Mouse (Mus musculus) lung, adult 18-20 months (tissue): ENCODE results near the gene Erp44.
A peak's percentile ranks its signal among the peaks of the same experiment; 100 is the strongest.

Experiments
- DNase-seq, 2 experiments: peaks; one replicate each; pipeline ENCODE4 v3.0.0; 2022; ENCODE audit warnings: mixed read lengths in 2 of 2

The Erp44 gene

DNA sequence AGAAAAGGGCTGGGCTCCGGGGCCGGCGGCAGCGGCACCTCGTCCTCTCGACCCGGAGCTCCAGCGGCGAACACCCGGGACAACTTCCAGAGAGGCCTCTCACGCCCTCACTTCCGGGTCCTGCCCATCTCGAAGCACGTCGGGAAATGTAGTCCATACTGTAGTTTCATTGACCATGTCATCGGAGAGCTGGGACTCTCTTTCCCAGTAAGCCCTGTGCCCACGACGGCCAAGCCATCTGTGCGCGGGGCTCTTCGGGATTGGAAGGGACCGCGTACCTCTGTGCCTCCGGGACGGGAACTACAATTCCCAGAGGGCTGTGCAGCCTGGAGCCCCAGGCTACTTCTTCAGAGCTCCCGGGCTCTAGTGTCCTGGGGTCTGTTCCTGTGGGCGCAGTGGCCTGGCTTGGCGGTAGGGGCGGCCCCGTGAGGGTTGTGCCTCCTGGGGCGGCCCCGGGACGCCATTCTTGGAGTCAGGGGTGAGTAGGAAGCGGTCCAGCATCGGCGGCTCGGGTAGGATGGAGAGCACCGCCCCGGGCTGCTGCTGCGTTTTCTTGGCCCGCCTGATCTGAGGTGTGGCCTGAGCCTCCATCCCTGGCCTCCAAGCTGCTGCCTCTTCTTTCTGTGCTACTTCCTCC, at the start of gene Erp44, which contains the start of gene Invs:
Gene Erp44 (minus strand): TSS at position 61 of the 637 bp plus-strand sequence.
Gene Invs (plus strand): TSS at position 263 of the 637 bp plus-strand sequence.
- DNase-seq = peak; percentile 97 to 98

DNA sequence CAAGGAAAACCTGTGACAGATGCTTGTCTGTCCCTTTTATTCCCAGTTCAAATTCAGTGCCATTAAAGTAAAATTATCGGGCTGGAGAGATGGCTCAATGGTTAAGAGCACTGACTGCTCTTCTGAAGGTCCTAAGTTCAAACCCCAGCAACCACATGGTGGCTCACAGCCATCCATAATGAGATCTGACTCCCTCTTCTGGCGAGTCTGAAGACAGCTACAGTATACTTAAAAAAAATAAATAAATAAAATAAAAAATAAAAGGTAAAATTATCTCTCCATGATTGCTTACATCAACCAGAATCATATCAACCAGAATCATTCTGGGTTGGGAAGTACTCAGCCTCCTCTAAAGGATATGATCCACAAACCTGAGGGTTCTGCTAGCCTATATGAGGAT, 48.7 kb upstream of the Erp44 start:
- no peak for DNase-seq

DNA sequence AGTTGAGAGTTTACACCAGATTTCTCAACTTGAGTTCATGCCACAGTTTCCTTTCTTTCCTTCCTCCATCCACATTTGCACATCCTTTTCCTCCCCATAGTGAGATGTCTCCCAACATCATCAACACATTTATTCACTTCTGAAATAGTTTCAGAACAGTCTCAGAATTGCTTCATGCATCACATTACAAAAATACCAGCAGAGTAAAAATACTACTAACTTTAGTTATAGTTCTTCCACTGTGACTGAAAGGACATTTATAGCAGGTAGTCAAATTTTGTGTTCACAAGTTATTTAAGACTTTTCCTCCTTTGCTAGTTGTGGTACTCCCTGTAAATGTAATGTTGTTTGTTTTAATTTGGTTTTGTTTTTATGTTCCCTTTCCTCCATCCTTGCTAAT, 47.8 kb upstream of the Erp44 start:
- no peak for DNase-seq

DNA sequence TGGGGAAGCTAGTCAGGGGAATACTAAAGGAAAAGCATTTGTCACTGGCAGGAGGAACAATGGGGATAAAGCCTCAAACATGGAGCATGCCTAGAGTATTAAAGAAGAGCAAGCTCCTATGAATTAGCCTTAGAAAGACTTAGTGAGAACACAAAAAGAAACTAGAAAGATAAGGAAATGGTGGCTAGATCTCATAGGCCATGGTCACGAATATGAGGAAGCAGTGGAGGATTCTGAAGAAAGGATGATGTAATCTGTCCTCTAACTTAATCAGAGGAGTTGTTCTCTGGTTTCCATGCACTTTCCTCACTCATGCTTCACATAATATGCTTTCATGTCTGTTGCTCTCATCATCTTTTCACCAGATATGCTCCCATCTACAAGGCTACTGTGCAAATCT, 42.7 kb upstream of the Erp44 start:
- no peak for DNase-seq

DNA sequence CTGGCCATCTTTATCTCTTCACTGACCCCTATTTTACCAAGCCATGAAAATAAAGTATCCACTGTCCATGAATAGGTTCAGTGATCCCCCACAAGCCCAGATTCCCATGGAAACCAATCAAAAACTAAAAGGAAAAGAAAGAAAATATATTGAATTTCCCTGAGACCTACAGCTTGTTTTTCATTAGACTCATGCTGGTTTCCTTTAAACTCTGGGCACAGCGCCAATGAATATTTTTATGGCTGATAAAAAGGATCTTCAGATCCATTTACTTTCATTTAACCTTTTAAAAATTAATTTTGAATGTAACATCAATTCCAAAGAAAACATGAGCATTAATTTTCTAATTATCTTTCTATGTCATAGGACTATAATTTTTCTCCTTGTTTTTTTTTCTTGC, 41.9 kb upstream of the Erp44 start:
- DNase-seq = no peak

DNA sequence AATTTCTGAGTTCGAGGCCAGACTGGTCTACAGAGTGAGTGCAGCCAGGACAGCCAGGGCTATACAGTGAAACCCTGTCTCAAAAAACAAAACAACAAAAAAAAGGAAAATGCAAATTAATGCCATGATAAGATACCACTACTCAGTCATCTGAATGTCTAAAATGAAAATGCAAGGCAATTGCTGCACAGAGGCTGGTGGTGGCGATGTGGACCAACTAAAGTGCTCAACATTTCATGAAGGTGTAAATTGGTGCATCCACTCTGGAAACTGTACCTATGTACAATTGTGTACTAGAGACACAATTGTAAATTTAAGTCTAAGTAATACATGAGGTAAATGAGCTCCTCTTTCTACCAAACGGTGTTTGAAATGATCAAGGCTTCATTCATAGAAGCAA, 36.7 kb upstream of the Erp44 start:
- no peak for DNase-seq

DNA sequence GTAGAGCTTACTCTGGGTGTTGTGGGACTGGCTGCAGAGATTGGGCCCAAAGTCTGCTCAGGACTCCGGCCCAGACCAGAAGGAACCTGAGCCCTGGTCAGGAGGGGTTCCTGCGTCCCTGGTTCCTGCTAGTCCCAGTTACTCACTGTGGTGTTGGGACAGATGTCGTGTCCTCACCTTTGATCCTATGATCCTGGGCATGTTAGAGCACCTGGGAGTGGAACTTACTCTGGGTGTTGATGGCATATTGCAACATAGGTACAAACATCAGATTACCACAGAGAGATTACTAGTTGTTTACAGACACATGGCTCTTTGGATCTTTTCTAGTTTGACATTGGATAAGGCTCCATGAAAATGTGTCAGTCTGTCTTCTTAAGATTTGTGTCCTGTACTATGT, 35.5 kb upstream of the Erp44 start:
- DNase-seq = no peak

DNA sequence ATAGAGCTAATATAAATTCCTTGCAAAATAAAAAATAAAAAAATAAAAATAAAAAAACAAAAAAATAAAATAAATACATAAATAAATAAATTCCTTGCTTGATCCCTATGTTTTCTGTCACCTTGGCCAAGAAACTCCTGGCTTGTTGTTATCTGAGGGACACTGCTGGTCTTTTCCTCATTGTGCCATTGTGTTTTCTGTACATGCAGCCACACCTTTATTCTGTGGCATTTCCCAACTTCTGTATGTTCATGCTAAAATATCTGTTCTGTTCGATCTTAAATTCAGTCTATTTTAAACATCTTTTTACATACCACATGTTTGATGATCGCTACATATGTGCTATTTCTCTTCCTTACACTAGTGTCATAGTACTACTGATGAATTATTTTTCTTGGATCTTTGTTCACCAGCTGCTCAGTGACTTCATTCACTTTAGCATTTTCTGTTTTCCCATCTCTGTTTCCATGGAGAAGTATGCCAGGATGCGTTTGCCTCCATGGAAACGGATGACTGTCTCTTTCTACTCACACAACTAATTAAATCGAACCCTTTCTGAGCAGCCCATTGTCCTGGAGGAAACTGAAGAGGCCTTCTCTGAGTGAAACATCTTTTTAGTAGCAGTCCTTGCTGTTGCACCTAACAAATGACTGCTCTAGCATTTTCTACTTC, 7.9 kb upstream of the Erp44 start:
- no peak for DNase-seq

DNA sequence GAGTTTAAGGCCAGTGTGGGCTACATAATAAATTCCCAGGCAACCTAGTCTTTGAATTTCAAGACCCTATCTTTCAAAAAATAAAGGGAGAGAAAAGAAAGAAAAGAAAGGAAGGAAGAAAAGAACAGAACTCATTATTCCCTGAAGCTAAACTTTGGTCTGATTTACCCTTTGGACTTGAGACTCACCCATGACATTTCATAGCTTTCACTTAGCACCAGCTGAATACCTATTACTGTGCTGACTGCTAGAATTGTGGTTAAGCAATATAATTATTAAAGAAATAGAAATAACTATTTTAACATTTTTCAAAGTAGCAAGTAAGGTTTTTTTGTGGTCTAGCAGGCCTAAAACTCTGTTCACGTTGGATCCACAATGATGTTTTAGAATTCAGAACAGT, 1.8 kb upstream of the Erp44 start:
- DNase-seq = no peak

DNA sequence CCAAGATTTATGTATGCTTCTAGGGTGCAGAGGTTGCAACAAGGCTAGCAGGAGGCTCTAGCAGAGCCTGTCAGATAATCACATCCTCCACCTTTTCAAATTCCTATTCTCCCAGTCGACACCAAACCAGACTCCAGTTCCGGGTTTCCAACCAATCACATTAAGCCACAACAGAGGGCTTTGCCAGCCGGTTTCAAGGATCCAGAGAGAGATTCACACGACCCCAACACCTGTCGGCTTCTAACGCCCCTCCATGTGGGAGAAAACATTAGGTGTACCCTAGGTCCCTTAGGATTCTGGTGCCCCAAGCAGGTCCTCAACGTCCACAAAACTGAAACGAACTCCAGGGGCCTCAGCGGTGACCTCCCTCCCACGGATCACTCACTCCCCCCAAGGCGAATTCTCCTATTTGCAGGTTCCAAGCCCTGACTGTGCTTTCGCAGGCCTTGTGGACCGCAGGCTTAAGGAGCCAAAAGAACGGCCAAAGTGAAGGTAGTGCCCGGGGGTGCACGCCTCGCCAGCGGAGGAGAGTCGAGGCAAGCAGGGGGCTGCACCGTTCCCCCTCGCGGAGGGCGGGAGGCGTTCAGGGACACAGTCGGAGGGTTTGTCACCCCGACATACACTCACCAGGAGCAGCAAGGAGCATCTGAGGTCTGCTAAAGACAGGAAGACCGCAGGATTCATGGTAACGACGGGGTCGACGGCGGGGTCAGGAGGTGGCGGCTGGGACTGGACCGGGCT, 431 bp downstream of the Erp44 start:
- peak in 1 of 2 experiments; percentile 21 for DNase-seq

DNA sequence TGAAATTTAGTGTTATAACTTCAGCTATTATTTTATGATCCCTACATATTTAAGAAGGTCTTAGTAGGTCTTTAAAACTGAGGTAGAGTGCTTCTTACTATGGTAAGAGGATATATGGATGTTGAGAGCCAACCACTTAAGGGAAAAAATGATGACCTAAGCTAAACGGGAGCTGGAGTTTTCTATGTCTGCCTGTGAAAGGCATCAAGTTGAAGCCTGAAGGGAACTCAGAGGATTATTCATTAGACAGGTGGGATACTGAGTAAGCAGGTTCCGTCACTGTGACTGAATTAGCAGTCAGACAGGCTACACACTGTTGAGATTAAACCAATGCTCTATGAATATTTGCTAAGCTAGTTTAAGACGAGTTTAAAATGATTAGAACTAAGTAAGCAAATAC, 2.3 kb downstream of the Erp44 start:
- no peak for DNase-seq

DNA sequence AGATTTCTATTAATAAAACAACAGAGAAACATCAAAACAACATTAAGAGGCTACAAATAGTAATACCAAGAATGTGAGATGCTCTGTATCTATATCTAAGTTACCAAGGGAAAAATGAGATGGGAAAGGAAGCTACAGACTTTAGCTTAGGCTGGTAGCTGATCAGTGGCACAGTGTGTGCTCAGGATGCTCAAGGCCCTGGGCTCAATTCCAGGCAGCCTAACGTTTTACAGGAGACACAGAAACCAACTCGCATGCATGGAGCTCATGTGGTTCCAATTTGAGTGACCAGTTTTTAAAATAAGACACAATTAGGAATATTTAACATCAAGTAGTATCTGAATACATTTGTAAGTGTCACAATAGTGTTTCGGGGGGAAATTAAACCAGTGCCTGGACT, 3.6 kb downstream of the Erp44 start:
- no peak for DNase-seq

DNA sequence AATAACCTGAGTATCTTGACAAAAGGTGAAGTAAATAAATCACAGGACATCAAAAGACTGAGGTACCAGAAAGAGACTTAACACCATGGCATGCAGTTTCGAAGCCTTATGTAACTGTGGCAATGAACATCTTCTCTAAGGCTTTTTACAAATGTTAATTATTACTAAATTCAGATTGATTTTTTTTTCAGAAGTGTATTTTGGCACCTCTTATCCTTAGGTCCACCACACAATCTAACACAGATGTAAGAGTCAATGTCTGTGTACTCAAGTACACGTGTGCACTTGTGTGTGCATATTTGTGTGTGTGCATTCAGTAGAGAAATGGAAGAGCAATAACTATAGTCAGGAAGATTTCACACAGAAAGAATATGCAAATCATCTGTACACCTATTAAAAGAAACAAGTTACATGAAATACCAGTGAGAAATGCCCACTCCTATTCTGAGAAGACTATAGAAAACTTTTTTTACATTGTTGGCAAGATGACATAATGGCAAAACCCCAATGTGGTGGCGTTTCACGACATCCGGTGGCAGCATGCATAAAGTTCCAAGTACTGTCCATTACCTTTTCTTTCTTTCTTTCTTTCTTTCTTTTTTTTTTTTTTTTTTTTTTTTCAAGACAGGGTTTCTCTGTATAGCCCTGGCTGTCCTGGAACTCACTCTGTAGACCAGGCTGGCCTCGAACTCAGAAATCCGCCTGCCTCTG, 6.1 kb downstream of the Erp44 start:
- no peak for DNase-seq

DNA sequence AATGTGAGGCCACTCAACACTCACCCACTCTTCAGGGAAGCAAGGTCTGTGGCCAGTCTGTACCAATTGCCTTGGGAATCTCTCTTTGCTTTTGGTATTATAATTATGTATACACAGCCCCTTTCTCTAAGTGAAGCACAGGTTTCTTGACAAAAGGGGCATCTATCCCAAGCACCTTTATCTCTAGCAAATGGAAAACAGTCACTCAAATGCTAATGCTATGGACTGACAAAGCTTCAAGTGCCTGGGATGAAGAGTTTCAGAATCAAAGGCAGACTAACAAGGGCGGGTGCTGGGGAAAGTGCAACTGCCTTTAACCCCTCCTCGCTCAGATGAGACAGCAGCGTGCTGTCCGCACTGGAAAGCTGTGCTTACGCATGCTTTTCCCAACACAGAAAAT, 7.5 kb downstream of the Erp44 start:
- DNase-seq = no peak

DNA sequence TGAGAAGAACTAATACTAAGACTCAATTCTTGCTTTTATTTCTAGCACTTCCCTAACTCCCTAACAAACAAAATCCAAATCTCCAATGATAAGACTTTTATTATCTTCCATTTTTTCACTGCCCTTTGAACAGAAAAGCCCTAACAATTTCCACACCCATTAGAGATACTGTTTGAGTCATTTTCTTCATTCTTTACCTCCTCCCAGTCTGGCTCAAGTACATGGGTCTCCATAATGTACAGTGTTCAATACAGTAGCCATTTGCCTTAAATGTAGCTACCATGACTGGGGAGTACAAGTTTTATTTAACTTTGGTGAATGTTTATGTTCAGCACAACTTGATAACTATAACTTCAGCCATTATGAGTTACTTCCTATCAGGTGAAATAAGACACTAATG, 8.8 kb downstream of the Erp44 start:
- no peak for DNase-seq

DNA sequence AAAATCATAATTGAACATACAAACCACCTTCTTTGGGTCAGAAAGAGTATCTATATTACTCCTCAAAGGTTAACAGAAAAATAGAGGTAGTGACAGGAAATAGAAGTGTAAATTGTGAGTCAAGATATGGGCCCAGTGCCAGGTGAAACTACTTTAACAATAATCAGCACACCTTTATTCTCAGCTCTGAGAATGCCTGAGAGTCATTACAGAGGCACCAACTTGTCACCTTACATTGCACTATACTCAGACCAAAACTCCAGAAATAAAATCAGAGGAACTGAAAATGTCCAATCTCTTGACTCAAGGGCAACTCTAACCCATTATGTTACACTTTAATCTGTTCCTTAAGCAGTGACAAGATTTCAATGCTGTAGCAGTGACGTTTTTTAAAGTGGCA, 11.2 kb downstream of the Erp44 start:
- DNase-seq = no peak

DNA sequence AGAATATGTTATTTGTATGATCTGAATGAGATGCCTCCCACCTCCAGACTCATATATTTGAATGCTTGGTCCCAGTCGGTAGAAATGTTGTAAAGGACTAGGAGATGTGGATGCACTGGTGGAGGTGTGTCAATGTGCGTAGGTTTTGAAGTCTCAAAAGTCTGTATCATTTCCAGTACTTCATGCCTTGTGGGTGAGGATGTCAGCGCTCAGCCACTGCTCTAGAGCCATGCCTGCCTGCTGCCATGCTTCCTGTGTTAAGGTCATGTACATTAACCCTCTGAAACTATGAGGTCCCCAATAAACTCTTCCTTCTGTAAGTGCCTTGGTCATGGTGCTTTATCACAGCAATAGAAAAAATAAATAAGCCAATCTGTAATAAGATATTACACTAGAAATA, 11.7 kb downstream of the Erp44 start:
- DNase-seq = no peak

DNA sequence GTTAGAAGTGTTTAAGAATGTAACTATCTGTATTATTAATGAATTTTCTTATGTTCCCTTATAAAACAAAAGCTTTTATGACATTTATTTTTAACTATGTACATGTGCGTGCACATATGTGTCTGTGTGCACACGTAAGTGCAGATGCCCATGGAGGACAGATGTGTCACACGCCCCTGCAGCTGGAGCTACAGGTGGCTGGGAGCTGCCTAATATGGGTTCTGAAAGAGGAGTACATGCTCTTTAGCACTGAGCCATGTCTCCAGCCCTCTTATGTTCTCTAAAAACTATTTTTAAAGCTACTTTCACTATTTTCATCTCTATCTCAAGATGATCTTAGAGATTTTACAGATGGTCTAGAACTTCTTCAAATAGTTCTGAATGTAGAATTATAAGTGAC, 21.3 kb downstream of the Erp44 start:
- no peak for DNase-seq

DNA sequence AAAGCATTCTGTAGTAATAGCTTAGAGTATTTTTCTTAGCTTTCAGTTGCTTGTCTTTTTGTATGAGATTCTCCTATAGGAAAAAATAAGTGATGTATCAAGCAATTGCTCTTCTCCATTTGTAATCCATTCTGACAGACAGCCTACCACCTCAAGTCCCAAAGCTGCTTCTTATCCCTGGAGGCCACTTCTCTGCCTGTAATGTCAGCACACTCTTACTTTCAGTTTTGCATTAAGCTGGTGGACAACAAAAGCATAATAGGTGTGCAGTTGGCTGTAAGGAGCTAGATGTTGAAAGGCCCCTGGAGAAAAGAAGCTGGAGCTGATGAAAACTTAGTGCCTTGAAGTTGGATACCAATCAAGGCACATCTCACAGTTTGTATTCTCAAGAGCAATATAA, 26.1 kb downstream of the Erp44 start:
- peak in 1 of 2 experiments; percentile 7 for DNase-seq

DNA sequence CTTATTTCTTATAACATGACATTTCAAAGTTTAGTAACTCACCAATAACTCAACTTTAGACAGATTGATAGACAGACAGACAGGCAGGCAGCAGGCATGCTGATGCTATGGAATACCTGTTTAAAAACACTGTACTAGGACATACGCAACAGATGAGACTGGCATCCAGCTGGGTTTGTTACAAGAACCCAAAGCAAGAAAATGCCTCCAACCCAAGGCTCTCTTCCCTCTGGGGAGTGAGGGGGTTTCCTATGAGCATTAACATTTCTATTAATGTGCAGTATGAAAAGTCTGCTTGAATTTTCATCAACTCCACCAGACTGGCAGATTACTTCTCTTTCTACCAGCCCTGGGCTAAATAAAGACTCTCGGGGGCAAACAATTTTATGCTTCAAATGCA, 35.1 kb downstream of the Erp44 start:
- no peak for DNase-seq

DNA sequence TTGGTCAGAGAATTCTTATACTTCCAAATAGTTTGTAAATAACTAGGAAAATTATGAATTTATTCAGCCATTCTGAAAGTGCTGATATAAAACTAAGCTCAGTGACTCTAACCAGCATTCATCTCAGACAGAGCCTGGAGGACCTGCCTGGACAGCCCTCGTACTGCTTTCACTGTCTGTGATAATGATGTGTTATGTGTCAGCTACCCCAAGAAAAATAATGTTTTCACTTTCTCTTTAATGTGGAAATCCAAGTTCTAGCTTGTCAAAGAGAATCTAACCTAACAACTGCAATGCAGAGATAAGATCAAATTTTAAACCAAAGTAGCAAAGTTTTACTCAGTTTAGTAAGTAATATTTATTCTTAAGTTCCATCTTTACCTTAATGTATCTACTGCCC, 35.6 kb downstream of the Erp44 start:
- DNase-seq = no peak

DNA sequence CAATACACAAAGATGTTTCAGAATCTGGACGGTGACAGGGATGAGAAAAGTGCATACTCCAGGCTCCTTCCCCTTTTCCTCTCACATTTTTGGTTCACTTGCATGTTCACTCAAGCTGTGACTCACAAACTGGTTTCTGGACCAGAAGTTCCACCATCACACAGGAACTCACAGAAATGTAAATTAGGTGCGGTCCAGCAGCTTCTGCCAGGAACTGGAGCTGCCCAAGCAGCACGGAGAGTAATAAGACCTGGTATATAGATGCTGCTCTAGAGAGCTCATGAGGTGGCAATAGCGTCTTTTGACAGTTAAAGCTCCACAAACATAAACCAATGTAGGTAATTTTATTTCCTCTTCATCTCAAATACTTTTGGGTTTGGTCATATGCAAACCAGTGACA, 36.9 kb downstream of the Erp44 start:
- DNase-seq = peak in 1 of 2 experiments; percentile 13

DNA sequence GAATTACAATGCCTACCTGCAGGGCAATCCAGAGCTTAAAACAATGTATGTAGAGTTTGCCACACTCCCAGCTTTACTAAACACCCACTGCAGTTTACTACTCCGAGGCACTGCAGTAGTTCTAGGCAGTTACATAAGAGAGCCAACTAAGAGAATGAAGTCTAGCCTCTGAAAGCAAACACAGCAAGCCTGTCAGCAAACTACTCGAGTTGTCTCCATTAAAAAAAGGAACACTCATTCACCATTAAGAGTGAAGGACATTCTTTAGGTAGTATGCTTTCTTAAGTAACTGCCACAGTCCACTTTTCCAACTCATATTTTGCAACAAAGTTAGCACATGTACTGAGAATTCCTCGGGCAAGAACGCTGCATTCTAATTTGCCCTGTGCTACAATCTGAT, 40.3 kb downstream of the Erp44 start:
- DNase-seq = peak in 1 of 2 experiments; percentile 28

DNA sequence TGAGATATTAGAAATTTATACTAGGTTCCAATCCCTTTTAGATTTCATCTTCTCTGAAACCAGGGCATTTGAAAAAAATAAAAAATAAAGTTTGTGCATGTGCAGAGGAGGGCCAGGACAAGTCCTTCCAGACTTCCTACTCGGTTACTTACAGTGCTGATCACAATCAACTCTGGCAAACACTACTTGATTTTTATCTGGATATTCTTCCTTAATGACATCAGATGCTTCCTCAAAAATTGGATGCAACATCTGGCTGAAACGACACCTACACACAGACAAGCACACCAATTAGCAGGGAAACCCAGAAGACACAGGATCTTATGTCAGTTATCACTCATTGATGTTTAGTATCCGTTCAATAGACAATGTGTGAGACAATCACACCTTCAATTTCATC, 42.6 kb downstream of the Erp44 start:
- no peak for DNase-seq
